Mouse (Mus musculus) cerebellum, adult 18-20 months (tissue): ENCODE data around the gene Pex11g.
A peak's percentile ranks its signal among the peaks of the same experiment; 100 is the strongest.

Source experiments
- DNase-seq, 2 experiments: peaks; one replicate each; pipeline ENCODE4 v3.0.0; 2021

Gene Pex11g

GRCm38 (mm10) chr8:3414639-3415190 is 52.8 kb downstream of the Pex11g start:
- no peak for DNase-seq

GRCm38 (mm10) chr8:3412816-3413215 is 54.7 kb downstream of the Pex11g start:
- no peak for DNase-seq

- peak; percentile 18 to 26 for DNase-seq
Observed at GRCm38 (mm10) chr8:3411901-3412301, 55.6 kb downstream of the Pex11g start.

GRCm38 (mm10) chr8:3411085-3411484 is 56.4 kb downstream of the Pex11g start:
- DNase-seq = no peak

GRCm38 (mm10) chr8:3407417-3407816 is 60.1 kb downstream of the Pex11g start:
- no peak for DNase-seq
